Mouse (Mus musculus) neural tube, embryonic 15.5 days (tissue): ENCODE measurements at regions not wholly inside any gene's neighbourhood (a gene's known extent, or its start where the extent isn't known, plus 50 kb on each side); places are given as distances from the start of the nearest gene placed in this dataset. TPM values are rescaled to one million over a fixed set of nuclear protein-coding genes. Genes with fewer than 3 reads are reported as not detected.

Source experiments
- microRNA-seq: library from miRNA; unstranded; fragments of <30 nt; microRNA quantifications from one replicate; pipeline ENCODE4, GENCODE M21; 2017

Small RNA genes lying in the stretch of these regions (microRNA-seq; reads per million reads assigned to microRNA genes)
- not detected for gene Gm24080
